Mouse (Mus musculus) spleen, embryonic (tissue): ENCODE results near the gene Rcc1.

Experiments used
- CTCF ChIA-PET: fragments of 350-600 bp; sonication (Branson Sonifier 250); formaldehyde crosslinking; loops from one replicate; lab custom pipeline; 2022; lab: Charles Lee

Rcc1 gene

GRCm38 (mm10) chr4:132356170-132356569 lies 2.8 kb upstream of the Rcc1 start:
- CTCF ChIA-PET = no interaction called here

GRCm38 (mm10) chr4:132355403-132355802 lies 2.0 kb upstream of the Rcc1 start:
- CTCF ChIA-PET = no interaction called here

DNA sequence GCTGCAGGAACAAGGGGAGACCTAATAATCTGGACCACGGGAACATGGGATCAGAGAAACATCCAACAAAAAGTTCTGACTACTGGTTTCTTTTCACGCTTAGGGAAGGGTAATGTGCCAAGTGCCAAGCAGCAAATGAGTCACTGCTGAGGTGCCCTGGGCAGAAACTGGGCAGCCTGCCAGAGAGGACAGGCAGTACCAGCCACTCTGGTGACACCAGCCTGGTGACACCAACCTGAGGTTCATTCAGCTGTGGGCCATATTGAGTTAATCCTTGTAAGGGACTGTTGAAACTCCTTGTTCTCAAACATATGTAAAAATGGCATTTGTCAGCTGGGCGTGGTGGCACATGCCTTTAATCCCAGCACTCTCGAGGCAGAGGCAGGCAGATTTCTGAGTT lies 1.2 kb upstream of the Rcc1 start:
- CTCF ChIA-PET = no interaction called here

- CTCF ChIA-PET = no interaction called here
These were observed 666 bp downstream of the Rcc1 start for GRCm38 (mm10) chr4:132352739-132353138.

DNA sequence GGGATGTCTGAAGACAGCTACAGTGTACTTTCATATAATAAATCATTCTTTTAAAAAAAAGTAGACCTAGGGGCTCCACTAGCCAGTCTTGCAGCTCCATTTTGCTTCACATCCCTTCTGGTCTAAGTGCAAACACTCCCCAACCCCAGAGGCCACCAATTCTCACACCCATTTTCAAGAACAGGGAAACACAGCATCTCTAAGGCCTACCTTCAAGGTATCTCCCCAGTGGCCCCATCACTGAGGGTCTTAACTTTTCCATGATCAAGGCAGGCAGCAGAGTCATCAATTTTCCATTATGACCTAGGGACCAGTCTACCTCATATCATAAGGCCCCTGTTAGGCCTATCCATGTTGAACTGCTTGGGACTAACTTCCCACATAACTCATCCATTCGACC lies 2.0 kb downstream of the Rcc1 start:
- CTCF ChIA-PET = no interaction called here

DNA sequence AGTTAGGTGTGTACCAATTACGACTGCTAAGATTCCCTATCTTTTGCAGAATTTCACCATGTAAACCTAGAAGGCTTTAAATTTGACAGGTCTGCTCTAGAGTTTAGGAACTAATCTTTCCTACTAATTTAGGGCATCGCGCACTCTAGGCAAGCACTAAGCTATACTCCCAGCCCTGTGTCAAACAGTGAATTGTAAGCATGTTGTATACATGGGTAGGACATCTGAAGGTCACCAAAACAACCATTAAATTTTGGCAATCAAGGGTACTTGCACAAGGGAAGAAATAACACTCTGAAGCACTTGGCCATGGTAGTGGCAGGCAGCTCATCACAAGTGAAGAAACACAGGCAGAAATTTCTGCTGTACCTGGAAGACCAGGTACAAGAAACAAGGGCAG lies 2.6 kb downstream of the Rcc1 start:
- CTCF ChIA-PET = no interaction called here

GRCm38 (mm10) chr4:132350123-132350740 lies 3.2 kb downstream of the Rcc1 start:
- CTCF ChIA-PET = no interaction called here

DNA sequence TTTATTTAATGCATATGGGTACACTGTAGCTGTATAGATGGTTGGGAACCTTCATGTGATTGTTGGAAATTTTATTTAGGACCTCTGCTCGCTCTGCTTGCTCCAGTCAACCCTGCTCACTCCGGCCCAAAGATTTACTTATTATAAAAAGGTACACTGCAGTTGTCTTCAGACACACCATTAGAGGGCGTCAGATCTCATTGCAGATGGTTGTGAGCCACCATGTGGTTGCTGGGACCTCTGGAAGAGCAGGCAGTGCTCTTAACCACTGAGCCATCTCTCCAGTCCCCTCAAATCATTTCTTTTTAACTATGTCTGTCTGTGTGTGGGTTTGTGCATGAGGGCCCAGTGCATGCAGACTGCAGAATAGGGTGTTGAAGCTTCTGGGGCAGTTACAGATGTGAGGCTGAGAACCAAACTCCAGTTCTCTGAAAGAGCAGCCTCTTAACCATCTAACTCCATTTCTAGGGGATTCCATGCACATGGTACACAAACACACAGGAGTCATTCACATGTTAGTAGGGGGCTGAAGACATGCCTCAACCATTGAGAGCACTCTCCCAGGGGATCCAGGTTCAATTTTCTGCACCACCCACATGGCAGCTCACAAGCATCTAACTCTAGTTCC lies 3.8 kb downstream of the Rcc1 start:
- CTCF ChIA-PET = interaction anchor here (0.6 kb wide), 1 partner anchor 44 kb away, joined by 3 read pairs; no protein-coding TSS in a partner anchor

DNA sequence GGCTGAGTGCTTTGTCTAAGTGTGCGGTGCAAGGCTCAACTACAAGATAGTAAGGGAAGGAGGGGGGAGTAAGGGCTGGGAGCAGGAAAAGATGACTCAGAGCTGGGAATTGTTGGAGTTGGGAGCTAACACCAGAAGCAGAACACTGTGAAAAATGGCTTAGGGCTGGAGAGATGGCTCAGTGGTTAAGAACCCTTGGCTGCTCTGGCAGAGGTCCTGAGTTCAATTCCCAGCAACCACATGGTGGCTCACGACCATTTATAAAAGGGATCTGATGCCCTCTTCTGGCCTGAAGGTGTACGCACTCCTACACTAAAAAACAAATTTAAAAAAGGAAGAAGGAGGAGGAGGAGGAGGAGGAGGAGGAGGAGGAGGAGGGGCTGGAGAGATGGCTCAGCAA lies 6.7 kb downstream of the Rcc1 start:
- CTCF ChIA-PET = interaction anchor here (0.8 kb wide), 2 partner anchors 46 to 517 kb away, joined by 6 to 7 read pairs; no protein-coding TSS in a partner anchor

GRCm38 (mm10) chr4:132346261-132346660 lies 7.1 kb downstream of the Rcc1 start:
- CTCF ChIA-PET = interaction anchor here (0.8 kb wide), 2 partner anchors 45 to 517 kb away, joined by 6 to 7 read pairs; no protein-coding TSS in a partner anchor

GRCm38 (mm10) chr4:132345843-132346212 lies 7.6 kb downstream of the Rcc1 start:
- CTCF ChIA-PET = interaction anchor here (0.5 kb wide), 1 partner anchor 783 kb away, joined by 10 read pairs; no protein-coding TSS in a partner anchor

GRCm38 (mm10) chr4:132345135-132345842 lies 8.1 kb downstream of the Rcc1 start:
- CTCF ChIA-PET = interaction anchor here (0.5 kb wide), 1 partner anchor 783 kb away, joined by 10 read pairs; no protein-coding TSS in a partner anchor

- CTCF ChIA-PET = interaction anchor here (0.5 kb wide), 1 partner anchor 16 kb away, joined by 3 read pairs; no protein-coding TSS in a partner anchor
These were observed 8.8 kb downstream of the Rcc1 start for GRCm38 (mm10) chr4:132344403-132345134.

DNA sequence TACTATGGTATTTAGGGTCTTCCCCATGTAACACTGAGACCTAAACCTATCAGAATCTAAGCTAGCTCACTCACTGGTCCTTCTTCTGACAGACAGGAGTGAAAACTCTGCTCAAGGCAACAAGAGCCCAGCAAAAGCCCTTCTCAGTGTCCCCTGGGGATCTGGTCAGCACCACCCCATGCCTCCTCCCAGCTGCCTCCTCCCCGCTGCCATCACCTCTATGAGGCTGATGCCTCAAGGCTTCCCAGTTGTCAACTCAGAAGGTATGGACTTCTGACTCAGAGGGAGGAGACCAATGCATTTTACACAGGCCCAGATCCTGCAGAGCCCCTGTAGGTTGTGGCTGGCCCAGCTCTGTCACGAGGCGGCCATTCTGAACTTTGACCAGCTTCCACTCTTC lies 12.0 kb downstream of the Rcc1 start:
- CTCF ChIA-PET = no interaction called here

DNA sequence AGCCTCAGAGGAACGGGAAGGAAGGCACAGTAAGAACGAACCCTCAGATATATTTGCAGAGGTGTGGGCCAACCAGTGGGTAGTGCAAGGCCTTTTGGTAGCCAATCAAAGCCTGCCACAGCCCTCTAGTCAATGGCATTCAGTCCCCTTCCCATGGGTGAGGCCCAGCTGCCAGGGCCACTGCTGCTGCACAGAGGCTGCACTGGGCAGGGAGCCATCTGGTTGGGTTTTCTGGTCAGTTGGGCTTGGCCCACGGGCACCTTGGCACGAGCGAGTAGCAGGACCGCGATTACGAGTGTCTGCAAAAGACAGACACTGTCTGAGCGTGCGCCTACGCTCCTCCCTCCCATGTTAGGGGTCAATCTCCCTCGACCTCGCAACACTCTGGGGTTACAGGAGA lies 14.5 kb downstream of the Rcc1 start:
- CTCF ChIA-PET = no interaction called here

GRCm38 (mm10) chr4:132332880-132333279 lies 20.5 kb downstream of the Rcc1 start:
- CTCF ChIA-PET = no interaction called here

- CTCF ChIA-PET = interaction anchor here (0.7 kb wide), 1 partner anchor 95 kb away, joined by 3 read pairs; no protein-coding TSS in a partner anchor
These were observed 21.4 kb downstream of the Rcc1 start for GRCm38 (mm10) chr4:132331960-132332359.

DNA sequence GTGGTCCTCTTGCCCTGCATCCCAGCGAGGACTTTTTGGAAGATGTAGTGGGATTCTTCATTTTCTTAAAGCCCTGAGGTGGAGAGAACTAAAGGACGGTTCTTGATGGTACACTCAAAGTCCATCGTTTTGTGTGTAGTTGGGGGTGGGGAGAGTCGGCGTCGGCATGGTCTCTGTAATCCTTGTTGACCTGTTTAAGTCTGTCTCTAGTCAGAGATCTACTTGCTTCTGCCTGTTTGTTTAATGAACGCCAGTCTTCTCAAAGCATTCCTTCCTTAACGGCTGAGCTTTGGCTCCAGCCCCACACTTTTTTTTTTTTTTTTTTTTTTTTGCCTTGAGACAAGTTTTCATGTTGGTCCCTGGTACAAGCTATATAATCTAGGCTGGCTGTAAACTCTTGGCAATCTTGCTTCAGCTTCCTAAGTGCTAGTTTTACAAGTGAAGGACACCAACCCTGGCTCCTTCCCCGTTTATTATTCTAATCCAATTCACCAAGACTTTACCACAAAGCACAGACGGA lies 23.5 kb downstream of the Rcc1 start:
- CTCF ChIA-PET = interaction anchor here (0.6 kb wide), 1 partner anchor 311 kb away, joined by 3 read pairs; no protein-coding TSS in a partner anchor

DNA sequence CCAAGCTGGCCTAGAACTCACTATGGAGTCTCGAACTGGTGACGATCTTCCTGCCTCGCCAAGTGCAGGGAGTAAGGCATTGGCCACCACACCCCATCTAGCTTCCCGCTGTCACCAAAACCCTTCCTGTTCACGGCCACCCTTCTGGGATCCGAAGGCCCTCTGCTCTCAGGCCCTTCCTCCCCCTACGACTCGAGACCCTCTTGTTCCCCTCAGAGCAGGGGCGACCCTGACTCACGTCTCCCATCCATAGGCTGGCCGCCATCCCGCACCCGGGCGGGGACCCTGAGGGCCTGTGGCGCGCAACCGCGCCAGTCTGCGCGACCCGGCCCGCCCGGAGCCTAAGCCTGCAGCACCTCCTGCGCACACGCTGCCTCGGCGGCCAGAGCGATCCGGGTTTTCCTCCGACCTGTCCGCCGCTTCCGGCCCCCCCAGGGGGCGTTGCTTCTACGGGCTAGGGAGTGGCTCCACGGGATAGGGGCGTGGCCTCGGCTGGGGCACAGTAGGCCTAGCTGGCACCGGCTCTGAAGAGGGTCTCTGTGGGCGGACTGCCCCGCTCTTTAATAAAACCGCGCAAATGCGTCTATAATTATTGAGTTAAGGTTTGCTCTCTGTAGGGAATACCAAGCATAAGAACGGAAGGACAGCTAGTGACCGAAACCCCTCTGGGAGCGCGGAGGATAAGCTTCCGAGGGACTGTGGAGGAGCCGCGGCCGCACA lies 24.1 kb downstream of the Rcc1 start, which contains the start of gene Trnau1ap:
TSS of gene Trnau1ap (minus strand) at position 424 of the 720 bp plus-strand sequence.
- CTCF ChIA-PET = interaction anchor here (0.6 kb wide), 1 partner anchor 312 kb away, joined by 3 read pairs; no protein-coding TSS in a partner anchor

DNA sequence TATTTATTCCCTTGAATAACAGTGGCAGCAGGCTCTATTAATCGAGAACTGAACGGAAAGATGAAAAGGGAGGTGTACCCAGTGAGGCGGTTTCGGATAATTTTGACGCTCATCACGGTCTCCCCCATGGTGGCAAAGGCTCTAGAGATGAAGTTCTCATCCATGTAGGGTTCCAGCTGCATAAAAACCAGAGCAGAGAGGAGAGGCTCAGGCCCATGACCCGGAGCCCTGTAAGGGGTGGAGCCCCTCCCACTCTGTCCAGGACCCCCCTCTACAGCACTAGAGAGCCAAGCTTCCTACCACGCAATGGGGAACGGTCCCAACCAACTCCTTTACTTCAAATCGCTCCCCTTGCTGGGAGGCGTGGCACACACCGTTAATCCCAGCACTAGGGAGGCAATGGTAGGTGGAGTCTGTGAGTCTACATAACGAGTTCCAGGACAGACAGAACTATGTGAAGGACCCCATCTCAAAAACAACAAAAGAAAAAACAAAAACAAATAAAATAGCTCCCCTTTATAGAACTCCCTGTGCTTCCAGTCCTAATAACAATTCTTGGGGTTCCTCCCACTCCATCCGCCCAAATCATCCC lies 24.9 kb downstream of the Rcc1 start:
- CTCF ChIA-PET = interaction anchor here (0.6 kb wide), 1 partner anchor 58 kb away, joined by 3 read pairs; no protein-coding TSS in a partner anchor
